ENCODE assay signal across 8 mouse cellular contexts in the genomic region with DNA sequence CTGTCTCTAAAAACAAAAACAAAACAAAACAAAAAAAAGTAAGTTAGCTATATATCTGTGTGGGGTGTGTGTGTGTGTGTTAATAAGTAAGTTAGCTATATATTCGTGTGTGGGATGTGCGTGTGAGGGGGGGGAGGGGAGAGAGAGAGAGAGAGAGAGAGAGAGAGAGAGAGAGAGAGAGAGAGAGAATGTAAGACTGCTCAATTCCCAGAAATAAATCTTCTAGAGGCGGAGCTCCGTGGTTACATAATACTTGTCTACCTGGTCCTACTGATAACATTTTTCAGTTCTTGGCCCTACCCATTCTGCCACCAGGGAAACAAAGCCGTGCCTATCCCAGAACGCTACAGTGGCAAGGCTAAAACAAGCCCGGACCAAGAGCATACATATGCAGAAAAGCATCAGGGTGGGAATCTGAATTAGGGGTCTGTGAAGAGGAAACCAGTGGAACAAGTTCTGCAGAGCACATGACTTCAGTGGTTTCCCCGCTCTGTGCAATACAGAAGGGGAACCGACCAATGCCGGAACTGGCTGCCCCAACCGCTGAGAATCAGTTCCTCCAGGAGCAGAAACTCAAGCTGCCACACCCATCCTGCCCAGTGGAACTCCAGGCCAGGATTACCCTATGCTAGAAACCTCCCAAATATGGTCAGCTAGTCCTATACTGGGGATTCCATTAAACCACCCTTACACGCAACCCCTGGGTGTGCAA. TPM values are rescaled to one million over a fixed set of nuclear protein-coding genes. Genes with fewer than 3 reads are reported as not detected.
DNase-seq lines count a peak whose midpoint lies in the region; ATAC-seq lines count a peak whose summit lies in the region.

No protein-coding gene starts in this region.

- DNase-seq in CD4-positive, CD25-positive, alpha-beta regulatory T cell, adult 2 months (ENCODE audit: low read depth, low spot score) = peak; percentile 72
- DNase-seq in ZHBTc4 (ENCODE audit: low read depth, low spot score) = peak; percentile 71
- peak; percentile 73 for DNase-seq in large intestine, adult 2 months (ENCODE audit: low read depth, low spot score)
- no peak for DNase-seq in right cerebral cortex, adult 2 months (ENCODE audit: low spot score in 2 of 2)
- DNase-seq in cerebellum, postnatal 4 days (ENCODE audit: low spot score in 2 of 2) = no peak

- peak overlapping the region; percentile 61 for H3K9ac ChIP-seq in heart, embryonic 13.5 days
- H3K9ac ChIP-seq in midbrain, embryonic 16.5 days (ENCODE audit: low read depth, low read length) = no peak overlapping the region

- peak overlapping the region; percentile 16 for H3K4me2 ChIP-seq in heart, embryonic 13.5 days
- H3K4me2 ChIP-seq in midbrain, embryonic 16.5 days (ENCODE audit: low read length) = no peak overlapping the region

- peak overlapping the region; percentile 73 for H3K27ac ChIP-seq in heart, embryonic 13.5 days (replicated peaks)
- H3K27ac ChIP-seq in midbrain, embryonic 16.5 days (ENCODE audit: low read length) = no peak overlapping the region

- ATAC-seq in heart, embryonic 13.5 days (ENCODE audit: extremely low read depth, insufficient number of reproducible peaks, low FRiP score, low TSS enrichment) = no peak
- peak; percentile 67 for ATAC-seq in monocyte, adult 5-6 weeks (replicated peaks; ENCODE audit: insufficient number of reproducible peaks, low FRiP score, low TSS enrichment, poor library complexity, severe bottlenecking)
- ATAC-seq in midbrain, embryonic 16.5 days = no peak

- no peaks in the 10 kb centered on the region for H3K36me3 ChIP-seq in heart, embryonic 13.5 days
- H3K36me3 ChIP-seq in midbrain, embryonic 16.5 days (ENCODE audit: control insufficient read depth, insufficient read depth, low read length) = no peaks in the 10 kb centered on the region

- H3K4me1 ChIP-seq in heart, embryonic 13.5 days = peaks cover 79% of the 10 kb centered on the region
- no peaks in the 10 kb centered on the region for H3K4me1 ChIP-seq in midbrain, embryonic 16.5 days (ENCODE audit: control insufficient read depth, insufficient read depth, low read length)

- no peaks in the 10 kb centered on the region for H3K27me3 ChIP-seq in heart, embryonic 13.5 days (replicated peaks)
- no peaks in the 10 kb centered on the region for H3K27me3 ChIP-seq in midbrain, embryonic 16.5 days (ENCODE audit: control insufficient read depth, insufficient read depth, low read depth, low read length)

- no peak overlapping the region for H3K4me3 ChIP-seq in heart, embryonic 13.5 days
- H3K4me3 ChIP-seq in midbrain, embryonic 16.5 days (ENCODE audit: low read depth, low read length) = no peak overlapping the region

- H3K9me3 ChIP-seq in heart, embryonic 13.5 days = no peaks in the 10 kb centered on the region
- H3K9me3 ChIP-seq in midbrain, embryonic 16.5 days (replicated peaks; ENCODE audit: control insufficient read depth, low read length, poor library complexity, severe bottlenecking) = no peaks in the 10 kb centered on the region

- 64% methylated on average over 12 of the region's 12 CpGs for WGBS in heart, embryonic 13.5 days
- 24% methylated on average over 12 of the region's 12 CpGs for WGBS in large intestine, adult 2 months
- 83% methylated on average over 12 of the region's 12 CpGs for WGBS in midbrain, embryonic 16.5 days

RNA-seq across cellular contexts. Expression of a gene that starts 46.7 kb away (rescaled TPM):
- 28.0 and 28.9 TPM in 2 replicates for polyA plus RNA-seq in heart, embryonic 13.5 days (2015; fragmentation: Nextera tagmentation; extraction: Ambion mirVana)
- 33.6 and 65.5 TPM in 2 replicates for polyA plus RNA-seq in large intestine, adult 2 months (2012; rRNA removed)
- 598 to 656 TPM (median 610 TPM) in 3 replicates for total RNA-seq in monocyte, adult 5-6 weeks (2017)
- 17.5 and 21.2 TPM in 2 replicates for polyA plus RNA-seq in midbrain, embryonic 16.5 days (2015; fragmentation: Nextera tagmentation; extraction: Ambion mirVana)

Comparison
In these comparisons a context has a peak if more than half of its experiments do, and no peak if none do; other contexts are left out.
1. DNase-seq: peak in CD4-positive, CD25-positive, alpha-beta regulatory T cell, adult 2 months (single experiment), ZHBTc4 (single experiment) and large intestine, adult 2 months (single experiment); none in right cerebral cortex, adult 2 months (0 of 2) and cerebellum, postnatal 4 days (0 of 2).